13 mouse cellular contexts compared by ENCODE assay signal in genomic region chr10:39597792-39598183, GRCm38 (mm10). TPM values are rescaled to one million over a fixed set of nuclear protein-coding genes. Genes with fewer than 3 reads are reported as not detected.
DNase-seq lines count a peak whose midpoint lies in the region; ATAC-seq and TF ChIP-seq lines count a peak whose summit lies in the region.
"Had no signal": no experiment of that assay in that cellular context is flagged by ENCODE, and none has a peak within 500 bp of the region (broad histone marks: within the 10 kb centered on the region; RNA-seq: fewer than 3 reads in every experiment).

No protein-coding gene starts in this region.

- peak overlapping the region; percentile 60; the same call in 1 of the 2 replicates for H3K27ac ChIP-seq in lung, embryonic 15.5 days
- H3K27ac ChIP-seq in forebrain, embryonic 15.5 days (replicated peaks): peak overlapping the region; percentile 69
- H3K27ac ChIP-seq in hindbrain, embryonic 15.5 days (replicated peaks): peak overlapping the region; percentile 61
- H3K27ac ChIP-seq in midbrain, postnatal 0 days (ENCODE audit: low read depth, low read length): peak overlapping the region; percentile 7; the same call in 1 of the 2 replicates
- no peak overlapping the region for H3K27ac ChIP-seq in kidney, embryonic 14.5 days (ENCODE audit: low read depth, low read length)

- no peak overlapping the region for H3K4me3 ChIP-seq in lung, embryonic 15.5 days
- H3K4me3 ChIP-seq in lung, adult 2 months (replicated peaks; ENCODE audit: extremely low read depth, low read depth, low read length): no peak overlapping the region
- H3K4me3 ChIP-seq in forebrain, embryonic 15.5 days: no peak overlapping the region
- no peak overlapping the region for H3K4me3 ChIP-seq in hindbrain, embryonic 15.5 days
- no peak overlapping the region for H3K4me3 ChIP-seq in midbrain, postnatal 0 days (ENCODE audit: low read depth, low read length)
- H3K4me3 ChIP-seq in kidney, embryonic 14.5 days (ENCODE audit: low read length): no peak overlapping the region
- H3K4me3 ChIP-seq: erythroblast, embryonic 14.5 days had no signal

- no peak overlapping the region for H3K4me2 ChIP-seq in lung, embryonic 15.5 days
- no peak overlapping the region for H3K4me2 ChIP-seq in forebrain, embryonic 15.5 days (replicated peaks)
- H3K4me2 ChIP-seq in hindbrain, embryonic 15.5 days: no peak overlapping the region
- no peak overlapping the region for H3K4me2 ChIP-seq in midbrain, postnatal 0 days (ENCODE audit: low read depth, low read length, poor library complexity, severe bottlenecking)
- H3K4me2 ChIP-seq in kidney, embryonic 14.5 days (replicated peaks; ENCODE audit: low read depth, low read length): no peak overlapping the region

- WGBS in lung, embryonic 15.5 days: 47% methylated on average over 3 of the region's 3 CpGs
- WGBS in lung, adult 2 months: 55% methylated on average over 3 of the region's 3 CpGs
- 37% methylated on average over 3 of the region's 3 CpGs for WGBS in forebrain, embryonic 15.5 days
- WGBS in hindbrain, embryonic 15.5 days: 36% methylated on average over 3 of the region's 3 CpGs
- 50% methylated on average over 3 of the region's 3 CpGs for WGBS in midbrain, postnatal 0 days
- WGBS in kidney, embryonic 14.5 days: 50% methylated on average over 3 of the region's 3 CpGs

- no peak for TF ChIP-seq CTCF in lung, adult 2 months (IDR thresholded peaks at IDR 0.05; ENCODE audit: insufficient read depth, low read length)
- no peak for TF ChIP-seq CTCF in midbrain, postnatal 0 days (IDR thresholded peaks at IDR 0.05)

- no peak for DNase-seq in lung, adult 2 months
- DNase-seq in midbrain, postnatal 0 days (ENCODE audit: low spot score): no peak
- no peak for DNase-seq in left cerebral cortex, adult 11 months (ENCODE audit: low spot score)
- DNase-seq: left cerebral cortex, postnatal 4 days; liver, postnatal 0 days; right cerebral cortex, postnatal 25 days had no signal

- H3K27me3 ChIP-seq in lung, embryonic 15.5 days: no peaks in the 10 kb centered on the region
- H3K27me3 ChIP-seq in forebrain, embryonic 15.5 days: no peaks in the 10 kb centered on the region
- H3K27me3 ChIP-seq in hindbrain, embryonic 15.5 days: no peaks in the 10 kb centered on the region
- H3K27me3 ChIP-seq in midbrain, postnatal 0 days (ENCODE audit: insufficient read depth, low read length): no peaks in the 10 kb centered on the region
- H3K27me3 ChIP-seq in kidney, embryonic 14.5 days (ENCODE audit: control insufficient read depth, insufficient read depth, low read length): no peaks in the 10 kb centered on the region

- 0 out of 2 replicates have a peak, but pooled peaks cover 4% of the 10 kb centered on the region for H3K36me3 ChIP-seq in lung, embryonic 15.5 days
- H3K36me3 ChIP-seq in forebrain, embryonic 15.5 days: no peaks in the 10 kb centered on the region
- no peaks in the 10 kb centered on the region for H3K36me3 ChIP-seq in hindbrain, embryonic 15.5 days
- H3K36me3 ChIP-seq in midbrain, postnatal 0 days (ENCODE audit: insufficient read depth, low read length): no peaks in the 10 kb centered on the region
- no peaks in the 10 kb centered on the region for H3K36me3 ChIP-seq in kidney, embryonic 14.5 days (ENCODE audit: control insufficient read depth, insufficient read depth, low read length)

- no peak overlapping the region for H3K9ac ChIP-seq in lung, embryonic 15.5 days
- H3K9ac ChIP-seq in forebrain, embryonic 15.5 days (replicated peaks): no peak overlapping the region
- no peak overlapping the region for H3K9ac ChIP-seq in hindbrain, embryonic 15.5 days
- H3K9ac ChIP-seq in midbrain, postnatal 0 days (replicated peaks; ENCODE audit: low read length, poor library complexity, severe bottlenecking): no peak overlapping the region
- no peak overlapping the region for H3K9ac ChIP-seq in kidney, embryonic 14.5 days (ENCODE audit: low read depth, low read length)
- H3K9ac ChIP-seq: liver, postnatal 0 days had no signal

- no peaks in the 10 kb centered on the region; the same call in 1 of the 2 replicates for H3K9me3 ChIP-seq in lung, embryonic 15.5 days
- peaks cover 3% of the 10 kb centered on the region; the same call in 1 of the 2 replicates for H3K9me3 ChIP-seq in forebrain, embryonic 15.5 days
- no peaks in the 10 kb centered on the region for H3K9me3 ChIP-seq in hindbrain, embryonic 15.5 days
- no peaks in the 10 kb centered on the region for H3K9me3 ChIP-seq in midbrain, postnatal 0 days (ENCODE audit: low read length)
- H3K9me3 ChIP-seq in kidney, embryonic 14.5 days (ENCODE audit: control insufficient read depth, low read length): peaks cover 13% of the 10 kb centered on the region; the same call in 1 of the 2 replicates

- H3K4me1 ChIP-seq in lung, embryonic 15.5 days: peaks cover 32% of the 10 kb centered on the region
- H3K4me1 ChIP-seq in lung, adult 2 months (ENCODE audit: control insufficient read depth, insufficient read depth, low read length): no peaks in the 10 kb centered on the region
- peaks cover 23% of the 10 kb centered on the region for H3K4me1 ChIP-seq in forebrain, embryonic 15.5 days
- H3K4me1 ChIP-seq in hindbrain, embryonic 15.5 days (replicated peaks): peaks cover 26% of the 10 kb centered on the region
- H3K4me1 ChIP-seq in midbrain, postnatal 0 days (ENCODE audit: insufficient read depth, low read length): peaks cover 7% of the 10 kb centered on the region; the same call in 1 of the 2 replicates
- 0 out of 2 replicates have a peak, but pooled peaks cover 5% of the 10 kb centered on the region for H3K4me1 ChIP-seq in kidney, embryonic 14.5 days (ENCODE audit: control insufficient read depth, insufficient read depth, low read length)

- no peak for ATAC-seq in lung, embryonic 15.5 days (ENCODE audit: borderline replicate concordance, extremely low read depth, low FRiP score, low TSS enrichment)
- ATAC-seq in forebrain, embryonic 15.5 days (replicated peaks): peak; percentile 36; the same call in 1 of the 2 replicates
- no peak; the same call in 1 of the 2 replicates for ATAC-seq in hindbrain, embryonic 15.5 days (ENCODE audit: low FRiP score, low read depth)
- no peak for ATAC-seq in midbrain, postnatal 0 days (ENCODE audit: low FRiP score)
- ATAC-seq in kidney, embryonic 14.5 days (ENCODE audit: low FRiP score, low TSS enrichment): no peak
- ATAC-seq: activated CD4-positive, CD25-positive, alpha-beta regulatory T cell, adult 4 months; intestine, postnatal 0 days; liver, postnatal 0 days had no signal

- TF ChIP-seq POLR2A in lung, adult 2 months (IDR thresholded peaks at IDR 0.05; ENCODE audit: borderline replicate concordance, extremely low read depth, low read depth, low read length): no peak

RNA-seq across cellular contexts. Expression of gene Traf3ip2, which starts 14.9 kb away (rescaled TPM):
- polyA plus RNA-seq in lung, embryonic 15.5 days (2015; fragmentation: Nextera tagmentation; extraction: Ambion mirVana): 30.1 and 33.5 TPM in 2 replicates
- polyA plus RNA-seq in lung, adult 2 months (2012; rRNA removed): 20.0 and 23.2 TPM in 2 replicates
- polyA plus RNA-seq in forebrain, embryonic 15.5 days (2015; fragmentation: Nextera tagmentation; extraction: Ambion mirVana): 4.5 and 5.0 TPM in 2 replicates
- polyA plus RNA-seq in hindbrain, embryonic 15.5 days (2015; fragmentation: Nextera tagmentation; extraction: Ambion mirVana): 7.4 and 7.9 TPM in 2 replicates
- total RNA-seq in midbrain, postnatal 0 days (2014; rRNA removed): 0.47 and 1.9 TPM in 2 replicates
- polyA plus RNA-seq in midbrain, postnatal 0 days (2015; fragmentation: Nextera tagmentation; extraction: Ambion mirVana): 4.2 and 6.1 TPM in 2 replicates
- polyA plus RNA-seq in kidney, embryonic 14.5 days (2014; fragmentation: Nextera tagmentation; extraction: Ambion mirVana): 16.6 and 19.6 TPM in 2 replicates
